Mouse (Mus musculus) layer of hippocampus, postnatal 25 days (tissue): Measurements from ENCODE around the gene Mlh1. TPM values are rescaled to one million over a fixed set of nuclear protein-coding genes. Genes with fewer than 3 reads are reported as not detected.

Experiments used
- DNase-seq, 2 experiments: peaks; one replicate each; pipeline ENCODE4 v3.0.0; 2022; ENCODE audit warnings: mixed read lengths in 2 of 2, low spot score in 1 of 2; ENCODE audit errors: extremely low spot score in 1 of 2
- total RNA-seq, 2 experiments: library from RNA; stranded (reverse); gene quantifications; 2 replicates each; pipeline ENCODE4 v1.2.3; 2021

The Mlh1 gene
- total RNA-seq, 2 experiments from 2014 or later, result 14.5 to 19.6 TPM

DNA sequence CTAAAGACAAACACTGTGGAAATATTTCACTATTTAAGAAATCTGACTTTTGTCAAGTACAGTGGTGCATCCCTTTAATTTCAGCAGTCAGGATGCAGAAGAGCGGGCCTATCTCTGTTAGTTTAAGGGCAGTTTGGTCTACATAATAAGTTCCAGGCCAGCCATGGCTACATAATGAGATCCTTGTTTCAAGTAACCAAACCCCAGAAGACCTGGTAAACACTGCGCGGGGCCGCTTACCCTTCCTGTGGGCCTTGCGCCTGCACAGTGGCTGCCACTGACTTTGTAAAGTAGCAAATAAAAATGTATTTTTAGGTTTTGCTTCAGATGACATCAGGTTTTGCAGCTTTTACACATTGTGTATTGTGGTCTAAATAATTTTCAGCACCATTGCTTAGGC, 48.2 kb downstream of the Mlh1 start:
- no peak for DNase-seq

- no peak for DNase-seq
Observed at GRCm38 (mm10) chr9:111221580-111221979, 50.0 kb downstream of the Mlh1 start.

DNA sequence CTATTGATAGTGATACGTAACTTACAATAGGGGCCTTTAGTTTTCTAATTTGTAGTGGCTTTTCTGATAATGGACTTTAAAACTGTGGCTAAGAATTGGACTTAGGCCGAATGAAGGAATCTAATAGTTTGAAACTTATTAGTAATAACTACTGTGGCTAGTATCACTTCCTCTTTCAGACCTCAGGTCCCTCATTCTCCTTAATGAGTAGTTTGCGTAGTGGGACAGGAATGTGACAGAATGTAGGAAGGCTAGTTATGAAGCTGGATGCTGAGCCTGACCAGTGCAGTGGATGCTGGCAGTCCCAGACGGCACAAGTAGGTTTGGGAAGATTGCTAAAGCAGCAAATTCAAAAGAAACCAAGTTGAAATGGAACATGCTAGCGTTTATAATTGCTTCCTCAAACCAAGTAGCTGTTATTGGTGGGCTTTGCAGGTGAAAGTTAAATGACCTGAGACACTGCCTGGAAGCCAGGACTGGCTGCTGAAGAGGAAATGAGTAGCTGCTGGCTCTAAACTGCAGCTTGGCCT, 51.0 kb downstream of the Mlh1 start:
- no peak for DNase-seq

GRCm38 (mm10) chr9:111216424-111216823, 55.2 kb downstream of the Mlh1 start:
- DNase-seq, result no peak

DNA sequence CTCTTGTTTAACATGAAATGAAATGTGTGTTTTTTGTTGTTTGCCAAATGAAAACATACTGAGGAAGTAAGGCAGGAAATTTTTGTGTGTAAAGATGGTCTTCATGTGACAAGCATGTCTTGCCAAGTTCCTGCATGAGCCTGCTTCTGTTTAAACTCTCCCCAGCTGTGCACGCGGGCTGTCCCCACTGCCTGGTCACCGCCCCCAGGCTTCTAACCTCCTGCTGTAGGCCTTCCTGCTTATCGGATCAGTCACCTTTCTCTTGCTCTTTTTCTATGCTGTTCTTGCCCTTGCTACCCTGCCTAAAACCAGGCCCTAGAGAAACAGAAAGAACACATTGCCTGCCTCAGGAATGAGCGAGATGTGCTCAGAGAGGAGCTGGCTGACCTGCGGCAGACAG, 58.1 kb downstream of the Mlh1 start:
- DNase-seq, result no peak

- DNase-seq, result no peak
Observed at GRCm38 (mm10) chr9:111211122-111212041, 60.2 kb downstream of the Mlh1 start.

DNA sequence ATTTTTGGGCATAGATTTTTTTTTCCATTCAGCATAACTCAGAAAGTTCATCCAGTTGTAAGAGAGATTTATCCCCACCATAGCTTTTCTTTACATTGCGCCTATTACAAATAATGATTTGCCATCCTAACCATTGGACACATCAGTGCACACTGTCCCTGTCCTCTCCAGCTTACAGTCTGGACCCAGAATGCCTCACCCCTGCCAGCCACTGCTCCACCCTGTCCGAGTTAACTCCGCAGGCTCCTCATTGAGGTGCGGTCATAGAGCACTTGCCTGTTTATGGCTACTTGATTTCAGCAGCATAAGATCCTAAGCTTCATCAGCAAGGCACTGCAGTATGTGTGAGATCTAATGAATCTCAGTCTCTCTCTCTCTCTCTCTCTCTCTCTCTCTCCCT, 61.2 kb downstream of the Mlh1 start:
- no peak for DNase-seq

DNA sequence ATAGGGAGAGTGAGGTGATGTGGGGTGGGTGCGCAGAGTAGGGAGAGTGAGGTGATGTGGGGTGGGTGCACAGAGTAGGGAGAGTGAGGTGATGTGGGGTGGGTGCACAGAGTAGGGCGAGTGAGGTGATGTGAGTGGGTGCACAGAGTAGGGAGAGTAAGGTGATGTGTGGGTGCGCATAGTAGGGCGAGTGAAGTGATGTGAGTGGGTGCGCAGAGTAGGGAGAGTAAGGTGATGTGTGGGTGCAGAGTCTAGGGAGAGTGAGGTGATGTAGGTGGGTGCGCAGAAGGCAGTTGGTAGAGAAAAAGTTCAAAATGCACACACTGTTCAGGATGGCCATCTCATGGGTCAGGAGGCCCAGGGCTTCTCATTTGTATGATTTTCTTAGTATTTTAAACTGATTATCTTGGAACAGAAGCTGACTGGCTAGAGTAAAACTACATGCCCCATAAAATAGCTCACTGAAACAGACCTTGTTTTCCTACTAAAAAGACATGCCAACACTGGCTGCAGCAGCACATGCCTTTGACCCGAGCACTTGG, 62.4 kb downstream of the Mlh1 start:
- no peak for DNase-seq

- DNase-seq, result no peak
Observed at GRCm38 (mm10) chr9:111208185-111208584, 63.4 kb downstream of the Mlh1 start.

- no peak for DNase-seq
Observed at GRCm38 (mm10) chr9:111207683-111208082, 63.9 kb downstream of the Mlh1 start.

DNA sequence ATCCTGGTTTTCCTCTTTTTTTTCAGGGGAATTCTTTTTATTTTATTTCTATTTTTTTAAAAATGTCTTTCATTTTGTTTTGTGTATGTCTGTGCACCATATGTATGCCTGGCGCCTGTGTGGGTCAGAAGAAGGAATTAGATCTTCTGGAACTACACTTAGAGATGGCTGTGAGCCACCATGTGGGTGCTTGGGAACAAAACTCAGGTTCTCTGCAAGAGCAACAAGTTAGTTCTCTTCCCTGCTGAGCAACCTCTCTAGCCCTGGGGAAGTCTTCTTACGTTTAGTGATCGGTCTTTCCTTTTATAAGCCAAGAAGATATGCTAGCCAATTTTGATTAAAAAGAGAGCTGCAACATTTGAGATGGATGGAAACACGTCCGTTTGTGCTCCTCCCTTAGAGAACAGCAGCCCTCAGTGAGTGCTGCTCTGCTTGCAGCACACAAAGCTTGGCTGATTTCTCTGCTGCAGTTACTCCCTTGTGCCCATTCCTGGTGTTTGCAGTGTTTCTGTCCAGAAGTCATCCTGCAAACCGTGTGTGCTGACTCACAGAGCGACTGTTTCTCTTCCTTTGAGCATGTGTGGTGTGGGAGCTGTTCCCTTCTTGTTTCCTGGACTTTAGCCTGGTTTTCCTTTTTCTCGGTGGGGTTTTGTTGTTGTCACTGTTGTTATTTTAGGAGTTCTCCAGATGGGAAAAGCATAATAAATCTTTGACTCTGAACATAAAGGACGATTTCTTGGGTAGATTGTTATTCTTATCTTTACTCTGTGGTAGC, 66.8 kb downstream of the Mlh1 start:
- no peak for DNase-seq

DNA sequence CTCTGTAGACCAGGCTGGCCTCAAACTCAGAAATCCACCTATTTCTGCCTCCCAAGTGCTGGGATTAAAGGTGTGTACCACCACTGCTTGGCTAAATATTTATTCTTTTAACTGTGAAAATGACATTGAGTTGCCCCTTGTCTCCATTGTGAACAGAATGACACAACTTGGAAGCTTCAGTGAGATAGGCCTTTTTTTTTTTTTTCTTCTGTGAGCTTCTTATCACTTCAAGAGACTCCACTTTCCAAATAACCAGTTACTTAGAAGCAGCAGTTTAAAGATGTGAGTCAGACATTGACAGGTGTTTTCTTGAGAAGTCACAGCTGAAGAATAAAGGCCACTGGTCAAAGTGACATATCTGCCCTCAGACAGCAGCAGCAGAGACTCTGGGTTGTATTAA, 71.4 kb downstream of the Mlh1 start:
- DNase-seq, result no peak

GRCm38 (mm10) chr9:111198332-111198731, 73.3 kb downstream of the Mlh1 start:
- no peak for DNase-seq

- no peak for DNase-seq
Observed at GRCm38 (mm10) chr9:111197712-111198111, 73.9 kb downstream of the Mlh1 start.

- no peak for DNase-seq
Observed at GRCm38 (mm10) chr9:111197116-111197515, 74.5 kb downstream of the Mlh1 start.

GRCm38 (mm10) chr9:111193211-111193610, 78.4 kb downstream of the Mlh1 start:
- DNase-seq, result no peak

- no peak for DNase-seq
Observed at GRCm38 (mm10) chr9:111188731-111189130, 82.9 kb downstream of the Mlh1 start.

DNA sequence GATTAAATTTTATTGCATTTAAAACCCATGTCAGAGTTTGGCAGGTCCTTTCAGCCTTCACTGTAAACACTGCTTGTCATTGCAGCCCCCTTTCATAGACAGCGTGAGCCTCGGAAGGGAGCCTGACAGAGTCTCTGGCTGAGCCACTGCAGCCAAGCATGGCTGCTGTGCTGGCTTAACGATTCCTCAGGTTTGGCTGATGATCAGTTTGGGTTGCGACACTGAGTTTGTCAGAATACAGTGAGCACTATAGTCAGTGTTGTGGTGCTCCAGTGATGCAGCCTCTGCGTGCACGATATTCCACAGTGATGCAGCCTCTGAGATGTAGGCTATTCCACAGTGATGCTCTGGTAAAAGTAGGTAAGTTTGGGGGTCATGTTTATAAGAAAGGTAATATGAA, 84.7 kb downstream of the Mlh1 start:
- DNase-seq, result no peak

DNA sequence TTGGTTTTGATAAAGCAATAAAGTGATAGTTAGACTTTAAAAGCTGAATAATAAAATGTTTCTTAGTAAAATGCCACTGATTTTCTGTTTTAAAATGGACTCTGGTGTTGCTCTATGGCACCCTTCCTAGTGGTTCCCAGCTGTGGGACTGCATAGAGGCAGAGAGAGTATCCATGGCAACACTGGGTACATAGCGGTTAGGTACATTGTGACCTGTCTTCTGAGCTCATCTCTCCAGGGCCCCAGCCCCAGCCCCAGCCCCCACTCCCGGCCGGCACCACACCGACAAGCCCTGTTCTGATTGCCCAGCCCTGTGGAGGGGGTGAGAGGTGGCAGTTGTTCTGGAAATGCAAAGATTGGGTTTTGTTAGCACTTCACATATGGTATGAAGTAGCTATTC, 86.7 kb downstream of the Mlh1 start:
- no peak for DNase-seq

DNA sequence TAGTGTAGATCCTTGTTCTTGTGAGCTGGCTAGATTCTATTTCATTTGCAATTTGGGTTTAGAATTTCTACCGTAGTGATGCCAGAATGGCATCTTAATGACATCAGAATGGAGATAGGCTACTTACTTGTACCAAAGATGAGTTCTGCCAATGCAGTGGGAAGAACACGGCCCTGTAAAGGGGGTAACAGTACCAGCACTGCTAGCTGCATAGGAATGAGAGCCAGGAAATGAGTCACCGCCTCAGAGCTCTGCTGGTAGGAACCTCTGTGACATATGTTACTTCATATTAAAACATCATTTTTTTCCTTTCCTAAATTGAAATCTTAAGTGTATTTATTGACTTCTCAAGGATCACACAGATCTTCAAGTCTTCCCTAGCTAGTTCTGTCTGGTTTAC, 89.4 kb downstream of the Mlh1 start:
- DNase-seq, result no peak

DNA sequence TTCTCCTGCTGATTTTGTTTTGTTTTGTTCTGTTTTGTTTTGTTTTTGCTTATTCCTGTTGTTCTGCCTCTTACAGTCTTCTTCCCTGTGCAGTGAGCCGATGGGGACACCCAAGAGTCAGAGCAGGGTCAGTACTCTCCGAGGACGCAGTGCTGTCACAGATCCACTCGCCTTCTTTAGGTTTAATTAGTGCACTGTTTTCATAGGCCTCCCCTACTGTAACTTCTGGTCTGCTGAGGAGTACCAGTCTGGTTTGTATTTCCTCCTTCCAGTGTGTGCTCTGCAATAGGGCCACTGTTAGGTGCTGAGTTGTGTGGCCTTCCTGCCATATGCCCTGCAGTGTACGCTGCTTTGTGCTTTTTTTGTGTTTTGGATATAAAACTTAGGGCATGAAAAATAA, 92.6 kb downstream of the Mlh1 start:
- no peak for DNase-seq
